ENCODE assay signal across 17 mouse cellular contexts in genomic region chr4:87865041-87865440, GRCm38 (mm10).
A peak's percentile ranks its signal among the peaks of the same experiment; 100 is the strongest.
DNase-seq lines count a peak whose midpoint lies in the region; ATAC-seq lines count a peak whose summit lies in the region.
"Had no signal": no experiment of that assay in that cellular context is flagged by ENCODE, and none has a peak within 500 bp of the region (broad histone marks: within the 10 kb centered on the region; RNA-seq: fewer than 3 reads in every experiment).

No protein-coding gene starts in this region.

- H3K9me3 ChIP-seq in kidney, embryonic 15.5 days (replicated peaks): no peaks in the 10 kb centered on the region
- H3K9me3 ChIP-seq in midbrain, embryonic 11.5 days (ENCODE audit: control insufficient read depth, low read length): no peaks in the 10 kb centered on the region
- H3K9me3 ChIP-seq in midbrain, embryonic 14.5 days (ENCODE audit: control insufficient read depth, low read length): no peaks in the 10 kb centered on the region
- H3K9me3 ChIP-seq: embryonic facial prominence, embryonic 12.5 days; forebrain, embryonic 15.5 days; heart, embryonic 13.5 days had no signal

- peaks cover 32% of the 10 kb centered on the region for H3K4me1 ChIP-seq in kidney, embryonic 15.5 days
- peaks cover 4% of the 10 kb centered on the region; the same call in 1 of the 2 replicates for H3K4me1 ChIP-seq in midbrain, embryonic 11.5 days (ENCODE audit: control insufficient read depth, insufficient read depth, low read length)
- H3K4me1 ChIP-seq in midbrain, embryonic 14.5 days (ENCODE audit: control insufficient read depth, insufficient read depth, low read length): peaks cover 12% of the 10 kb centered on the region; the same call in 1 of the 2 replicates

- WGBS in kidney, embryonic 15.5 days: 17% methylated on average over 3 of the region's 3 CpGs
- WGBS in midbrain, embryonic 11.5 days: 83% methylated on average over 3 of the region's 3 CpGs
- 71% methylated on average over 3 of the region's 3 CpGs for WGBS in midbrain, embryonic 14.5 days

- H3K9ac ChIP-seq in kidney, embryonic 15.5 days: no peak overlapping the region
- H3K9ac ChIP-seq in midbrain, embryonic 11.5 days (ENCODE audit: low read length): no peak overlapping the region
- H3K9ac ChIP-seq in midbrain, embryonic 14.5 days (replicated peaks; ENCODE audit: low read length): no peak overlapping the region
- H3K9ac ChIP-seq: embryonic facial prominence, embryonic 12.5 days; forebrain, embryonic 15.5 days; heart, embryonic 13.5 days had no signal

- H3K4me3 ChIP-seq in kidney, embryonic 15.5 days (replicated peaks): no peak overlapping the region
- no peak overlapping the region for H3K4me3 ChIP-seq in midbrain, embryonic 11.5 days (ENCODE audit: low read depth, low read length)
- no peak overlapping the region for H3K4me3 ChIP-seq in midbrain, embryonic 14.5 days (replicated peaks; ENCODE audit: low read depth, low read length)
- H3K4me3 ChIP-seq: embryonic facial prominence, embryonic 12.5 days; forebrain, embryonic 15.5 days; heart, embryonic 13.5 days had no signal

- no peaks in the 10 kb centered on the region for H3K36me3 ChIP-seq in kidney, embryonic 15.5 days
- H3K36me3 ChIP-seq in midbrain, embryonic 11.5 days (ENCODE audit: control insufficient read depth, insufficient read depth, low read length): no peaks in the 10 kb centered on the region
- H3K36me3 ChIP-seq in midbrain, embryonic 14.5 days (ENCODE audit: control insufficient read depth, insufficient read depth, low read length): no peaks in the 10 kb centered on the region
- H3K36me3 ChIP-seq: heart, embryonic 13.5 days had no signal

- no peak for DNase-seq in kidney, postnatal 10 days
- DNase-seq in midbrain, embryonic 11.5 days (ENCODE audit: low spot score, missing footprints): peak; percentile 73
- no peak for DNase-seq in midbrain, embryonic 14.5 days
- peak; percentile 28 for DNase-seq in hindlimb bud, embryonic 11.5 days (ENCODE audit: extremely low spot score, low read depth, low spot score)
- no peak for DNase-seq in c-Kit-positive CD71-positive TER-119-positive erythroid progenitor cells, embryonic 14.5 days (ENCODE audit: low spot score)
- DNase-seq: adrenal gland, adult 8-10 months; adrenal gland, postnatal 36 days; cerebellum, adult 11 months; cerebellum, adult 8-10 months; cerebellum, postnatal 14 days; gastrocnemius, postnatal 36 days; heart, adult 11 months; heart, postnatal 36 days had no signal

- peak overlapping the region; percentile 59; the same call in 1 of the 2 replicates for H3K27ac ChIP-seq in kidney, embryonic 15.5 days
- H3K27ac ChIP-seq in midbrain, embryonic 11.5 days (ENCODE audit: low read depth, low read length): no peak overlapping the region
- no peak overlapping the region for H3K27ac ChIP-seq in midbrain, embryonic 14.5 days (replicated peaks; ENCODE audit: low read depth, low read length)
- H3K27ac ChIP-seq: embryonic facial prominence, embryonic 12.5 days; forebrain, embryonic 15.5 days; heart, embryonic 13.5 days had no signal

- no peak overlapping the region for H3K4me2 ChIP-seq in kidney, embryonic 15.5 days
- H3K4me2 ChIP-seq in midbrain, embryonic 11.5 days: no peak overlapping the region
- H3K4me2 ChIP-seq in midbrain, embryonic 14.5 days (ENCODE audit: low read length): no peak overlapping the region
- H3K4me2 ChIP-seq: embryonic facial prominence, embryonic 12.5 days; forebrain, embryonic 15.5 days; heart, embryonic 13.5 days had no signal

- no peaks in the 10 kb centered on the region for H3K27me3 ChIP-seq in kidney, embryonic 15.5 days
- no peaks in the 10 kb centered on the region for H3K27me3 ChIP-seq in midbrain, embryonic 11.5 days (ENCODE audit: control insufficient read depth, insufficient read depth, low read length)
- no peaks in the 10 kb centered on the region for H3K27me3 ChIP-seq in midbrain, embryonic 14.5 days (ENCODE audit: control insufficient read depth, insufficient read depth, low read length)
- H3K27me3 ChIP-seq: embryonic facial prominence, embryonic 12.5 days; forebrain, embryonic 15.5 days; heart, embryonic 13.5 days had no signal

- ATAC-seq in kidney, embryonic 15.5 days (replicated peaks; ENCODE audit: low FRiP score): peak; percentile 40; the same call in 1 of the 2 replicates
- no peak for ATAC-seq in midbrain, embryonic 11.5 days (ENCODE audit: low FRiP score)
- ATAC-seq in midbrain, embryonic 14.5 days (ENCODE audit: low FRiP score, low TSS enrichment): no peak
- ATAC-seq: forebrain, embryonic 15.5 days had no signal

Comparison
In these comparisons a context has a peak if more than half of its experiments do, and no peak if none do; other contexts are left out.
1. DNase-seq: peak in midbrain, embryonic 11.5 days (single experiment) and hindlimb bud, embryonic 11.5 days (single experiment); none in kidney, postnatal 10 days (single experiment), midbrain, embryonic 14.5 days (single experiment) and c-Kit-positive CD71-positive TER-119-positive erythroid progenitor cells, embryonic 14.5 days (single experiment).